Mouse (Mus musculus) NIH3T3 (cell line): Measurements from ENCODE around the gene Gm49661.

Source experiments
- DNase-seq: peaks from one replicate; pipeline ENCODE4 v3.0.0-alpha.2; 2012; ENCODE audit warnings: low read depth

Gm49661 gene

DNA sequence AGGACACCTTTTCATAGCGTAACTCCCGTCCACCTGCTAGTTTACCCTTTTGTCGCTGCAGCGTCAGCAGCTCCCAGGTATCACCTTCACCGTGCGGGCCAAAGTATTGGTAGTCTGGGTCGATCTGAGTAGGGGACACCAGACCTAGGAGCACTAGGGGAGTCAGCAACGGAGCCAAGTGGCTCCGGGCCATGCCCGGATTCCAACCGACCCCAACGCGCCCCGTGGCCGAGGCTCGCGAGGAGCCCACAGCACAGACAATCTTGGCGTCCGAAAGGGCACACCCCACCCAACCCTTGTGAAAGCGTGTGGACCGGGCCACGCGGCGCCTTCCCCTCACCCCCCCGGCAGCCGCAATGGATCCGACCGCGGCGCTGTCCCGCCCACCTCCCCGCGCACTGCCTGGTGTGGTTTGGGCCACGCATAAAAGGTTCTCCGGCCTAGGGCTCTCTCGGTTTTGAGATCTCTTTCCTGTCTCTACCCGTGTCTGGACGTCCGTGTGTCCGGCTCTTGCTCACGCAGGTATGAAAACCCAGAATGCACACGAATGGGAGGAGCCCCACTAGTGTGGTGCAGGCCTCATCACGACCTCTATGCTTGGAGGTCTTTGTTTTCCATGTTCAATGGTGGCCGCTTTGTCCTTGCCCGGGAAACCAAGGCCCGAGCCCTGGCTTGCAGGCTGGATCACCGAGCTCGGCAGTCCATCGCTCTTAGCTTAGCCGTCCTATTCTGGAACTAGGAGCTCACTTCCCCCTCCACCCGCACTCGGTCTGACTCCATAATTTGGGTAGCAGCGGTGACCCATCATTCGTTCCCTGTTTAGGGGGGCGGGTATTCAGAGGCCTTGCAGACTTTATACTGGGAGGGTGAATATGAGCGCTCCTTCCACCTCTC lies at the start of gene Gm49661, which contains the start of the genes Prdx2 and Rnaseh2a:
Gene Gm49661, minus strand, starts transcription at position 193 of the 894 bp plus-strand sequence.
Gene Prdx2, plus strand, starts transcription at position 347 of the 894 bp plus-strand sequence.
Gene Rnaseh2a, minus strand, starts transcription at position 527 of the 894 bp plus-strand sequence.
- DNase-seq: peak; percentile 87

DNA sequence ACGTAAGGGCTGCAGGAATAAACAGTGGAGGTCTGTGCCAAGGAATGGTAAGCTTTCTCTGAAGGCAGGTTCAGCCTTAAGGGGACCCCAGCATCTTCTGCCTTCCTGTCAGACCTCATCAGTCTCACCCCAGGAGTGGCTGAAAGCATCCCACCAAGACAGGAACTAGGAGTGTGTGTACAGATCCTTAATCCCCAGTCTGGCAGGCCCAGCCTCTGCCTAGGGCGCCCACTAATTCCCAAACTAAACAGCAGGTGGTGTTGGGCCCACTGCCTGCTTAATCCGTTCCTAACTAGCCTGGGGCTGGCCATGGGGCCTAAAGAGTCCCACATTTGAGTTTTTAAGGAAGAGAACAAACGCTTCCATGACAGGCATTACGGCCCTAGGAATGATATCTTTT lies 48.0 kb upstream of the Gm49661 start:
- DNase-seq: peak; percentile 24

DNA sequence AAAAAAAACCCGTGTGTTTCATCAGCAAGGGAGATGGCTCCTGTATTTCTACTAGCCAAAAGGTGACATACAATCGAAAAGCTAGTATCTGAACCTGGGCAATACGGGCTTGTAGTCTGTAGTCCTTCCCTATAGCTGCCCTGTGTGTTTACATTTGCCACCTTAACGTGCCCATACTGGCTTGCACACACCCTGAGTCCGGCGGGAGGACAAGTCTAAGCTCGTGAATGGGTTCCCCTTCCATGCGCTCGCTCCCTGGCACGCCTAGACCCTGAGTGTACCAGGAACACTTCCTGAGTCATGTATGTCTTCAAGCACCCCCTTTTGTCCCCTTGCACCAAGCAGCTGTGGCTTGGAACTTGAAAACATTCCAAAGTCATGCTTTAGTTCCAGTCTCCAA lies 47.5 kb upstream of the Gm49661 start:
- no peak for DNase-seq

DNA sequence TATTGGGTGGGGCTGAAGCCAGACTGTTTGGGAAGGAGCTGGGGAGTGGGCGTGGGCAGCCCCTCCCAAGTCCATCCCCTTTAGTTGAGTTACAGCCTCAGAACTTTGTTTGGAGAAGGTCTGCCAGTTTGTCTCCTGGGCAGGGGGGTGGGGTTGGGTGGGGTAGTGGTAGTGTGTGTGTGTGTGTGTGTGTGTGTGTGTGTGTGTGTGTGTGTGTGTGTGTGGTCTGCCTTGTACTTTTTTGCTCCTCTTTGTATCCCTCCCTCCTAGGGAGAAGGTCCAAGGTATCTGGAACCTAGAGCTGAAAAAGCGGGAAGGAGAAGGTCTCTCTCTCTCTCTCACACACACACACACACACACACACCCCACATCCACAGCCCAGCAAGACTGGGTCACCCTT lies 45.2 kb upstream of the Gm49661 start, which contains the start of gene Best2:
Gene Best2, minus strand, starts transcription at position 101 of the 400 bp plus-strand sequence.
- DNase-seq: no peak

DNA sequence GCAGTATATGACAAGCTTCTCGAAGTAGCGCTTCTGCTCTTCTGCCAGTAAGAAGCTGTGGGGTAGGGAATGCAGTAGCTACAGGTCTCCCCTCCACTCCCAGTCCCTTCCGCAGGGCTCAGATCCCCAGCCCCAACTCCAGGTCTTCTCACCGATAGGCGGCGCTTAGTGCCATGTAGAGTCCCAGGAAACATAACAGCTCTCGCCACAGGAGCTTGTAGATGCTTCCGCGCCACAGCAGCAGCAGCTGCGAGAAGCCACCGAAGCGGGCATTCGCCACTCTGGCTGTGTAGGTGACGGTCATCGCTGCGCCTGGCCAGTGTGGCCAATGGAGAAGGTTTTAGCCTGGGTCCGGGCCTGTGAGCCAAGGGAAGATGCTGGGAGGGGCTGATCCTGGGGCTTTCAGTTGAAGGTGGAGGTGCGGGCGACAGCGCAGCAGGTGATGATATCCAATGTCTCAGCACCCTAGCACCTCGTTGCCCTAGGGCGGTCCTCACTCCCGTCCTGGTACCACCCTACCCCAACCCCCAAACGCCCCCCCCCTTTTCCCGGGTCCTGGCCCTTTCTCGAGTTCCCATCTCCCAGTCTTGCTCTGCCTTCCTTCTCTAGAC lies 44.1 kb upstream of the Gm49661 start:
- DNase-seq: peak; percentile 41

DNA sequence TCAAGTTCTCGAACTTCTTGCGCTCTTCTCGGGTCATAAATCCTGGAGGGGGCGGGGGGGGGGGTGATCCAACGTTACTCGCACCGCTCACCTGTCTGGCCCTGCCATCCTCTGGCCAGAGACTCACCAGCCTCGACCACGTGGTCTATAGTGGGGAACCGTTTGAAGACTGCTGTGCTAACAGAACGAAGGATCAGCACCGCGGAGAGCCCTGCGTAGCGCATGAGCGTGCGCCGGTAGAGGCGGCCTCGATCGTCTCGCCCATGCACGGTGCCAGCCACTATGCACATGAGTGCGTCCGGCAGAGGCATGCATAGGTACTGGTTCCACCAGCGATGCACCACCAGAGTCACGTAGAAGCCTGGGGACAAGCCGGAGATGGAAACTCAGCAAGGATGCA lies 42.0 kb upstream of the Gm49661 start:
- no peak for DNase-seq

DNA sequence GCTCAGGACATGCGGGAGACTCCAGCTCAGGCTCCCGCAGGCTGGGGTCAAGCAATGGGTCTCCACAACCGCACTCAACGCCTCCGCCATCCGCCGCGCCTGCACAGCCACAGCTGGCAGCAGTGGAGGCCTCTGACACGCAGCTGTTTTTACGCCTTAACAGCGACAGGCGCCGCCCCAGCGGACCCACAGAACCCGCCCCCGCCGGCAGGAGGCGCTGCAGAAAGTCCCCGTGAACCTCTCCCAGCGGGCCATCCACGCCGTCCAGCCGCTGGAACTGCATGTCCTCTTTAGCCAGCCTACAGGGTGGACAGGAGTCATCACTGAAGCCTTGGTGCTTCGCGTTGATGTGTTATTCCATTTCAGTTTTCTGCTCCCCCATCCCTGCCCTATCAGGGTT lies 38.5 kb upstream of the Gm49661 start:
- no peak for DNase-seq

DNA sequence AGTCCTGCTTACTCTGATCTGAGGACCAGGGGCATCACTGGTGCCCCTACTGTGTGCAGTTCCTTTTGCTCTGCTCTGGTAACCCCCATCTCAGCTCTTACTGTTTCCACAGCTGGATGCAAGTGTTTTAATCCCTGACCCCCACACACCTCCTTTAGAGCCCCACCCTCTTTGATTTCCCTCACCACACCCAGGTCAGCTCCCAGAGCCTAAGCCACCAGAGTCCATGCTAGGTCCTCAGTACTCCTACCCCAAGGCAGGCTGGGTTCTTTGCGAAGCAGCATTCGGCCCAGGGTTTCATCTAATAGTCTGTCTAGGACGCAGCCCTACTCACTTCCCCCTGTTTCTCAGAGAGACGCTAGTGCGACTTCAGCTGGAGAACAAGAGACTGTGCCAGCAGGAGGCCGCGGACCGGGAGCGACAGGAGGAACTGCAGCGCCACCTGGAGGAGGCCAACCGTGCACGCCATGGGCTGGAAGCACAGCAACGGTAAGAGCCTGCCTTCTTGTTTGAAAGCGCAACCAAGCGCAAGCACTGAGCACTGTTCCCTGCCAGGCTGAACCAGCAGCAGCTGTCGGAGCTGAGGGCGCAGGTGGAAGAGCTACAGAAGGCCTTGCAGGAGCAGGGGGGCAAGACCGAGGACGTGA lies 28.5 kb upstream of the Gm49661 start:
- DNase-seq: peak; percentile 91

DNA sequence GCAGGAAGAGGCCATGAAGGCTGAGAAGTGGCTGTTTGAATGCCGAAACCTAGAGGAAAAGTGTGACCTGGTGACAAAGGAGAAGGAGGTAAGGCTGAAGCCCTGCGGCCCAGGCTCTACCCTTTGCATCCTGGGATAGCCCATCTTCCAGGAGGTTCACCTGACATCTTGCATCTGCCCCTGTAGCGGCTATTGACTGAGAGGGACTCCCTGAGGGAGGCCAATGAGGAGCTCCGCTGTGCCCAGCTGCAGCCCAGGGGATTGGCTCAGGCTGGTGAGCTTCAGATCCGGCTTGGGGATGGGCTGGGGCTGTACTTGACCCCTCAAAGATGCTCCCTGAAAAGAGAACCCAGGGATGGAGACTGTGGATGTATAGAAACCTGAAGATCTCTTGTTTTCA lies 27.7 kb upstream of the Gm49661 start:
- DNase-seq: no peak

DNA sequence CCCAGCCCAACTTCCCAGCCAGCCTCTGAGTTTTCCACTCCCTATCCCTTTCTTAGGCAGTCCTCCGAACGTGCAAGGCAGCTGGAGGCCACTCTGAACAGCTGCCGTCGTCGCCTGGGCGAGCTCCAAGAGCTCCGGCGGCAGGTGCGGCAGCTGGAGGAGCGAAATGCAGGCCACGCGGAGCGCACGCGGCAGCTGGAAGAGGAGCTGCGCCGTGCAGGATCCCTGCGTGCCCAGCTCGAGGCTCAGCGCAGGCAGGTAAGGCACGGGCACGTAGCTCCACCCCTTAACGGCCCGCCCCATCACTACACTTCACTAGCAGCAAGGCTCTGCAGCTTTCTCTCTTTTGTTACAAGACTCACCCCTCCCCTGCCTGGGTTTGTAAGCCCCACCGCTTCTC lies 26.4 kb upstream of the Gm49661 start:
- DNase-seq: no peak

DNA sequence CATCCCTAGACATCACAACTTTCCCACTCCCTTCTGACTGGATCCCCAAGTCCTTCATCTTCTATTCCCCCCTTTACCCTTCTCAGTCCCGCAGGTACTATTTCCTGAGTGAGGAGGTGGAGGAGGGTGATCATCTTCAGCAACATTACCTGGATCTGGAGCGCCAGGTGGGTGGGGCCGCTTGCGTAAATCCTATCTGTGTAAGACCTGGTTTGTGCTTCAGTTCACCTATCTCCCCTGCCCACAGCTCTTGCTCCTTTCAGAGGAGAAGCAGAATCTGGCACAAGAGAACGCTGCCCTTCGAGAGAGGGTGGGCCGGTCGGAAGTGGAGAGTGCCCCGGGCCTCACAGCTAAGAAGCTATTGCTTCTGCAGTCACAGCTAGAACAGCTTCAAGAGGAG lies 25.1 kb upstream of the Gm49661 start:
- no peak for DNase-seq

DNA sequence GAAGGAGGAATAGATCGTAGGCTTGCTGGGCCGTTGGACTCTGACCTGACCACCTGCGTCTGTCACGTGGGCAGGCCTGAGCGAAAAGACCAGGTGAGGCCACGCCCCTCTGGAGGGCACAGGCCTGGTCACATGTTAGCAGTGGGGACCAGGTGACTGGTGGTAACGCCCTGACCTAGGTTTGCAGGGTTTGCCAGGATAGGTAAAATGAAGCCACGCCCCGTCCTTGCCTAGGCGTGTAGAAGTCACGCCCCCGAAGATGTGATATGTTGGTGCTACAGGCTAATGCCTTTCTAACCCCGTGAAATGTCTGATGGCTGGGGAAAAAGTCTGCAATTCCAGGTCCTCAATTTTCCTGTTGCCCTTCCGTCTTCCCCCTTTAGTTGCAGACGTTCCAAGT lies 21.6 kb upstream of the Gm49661 start:
- no peak for DNase-seq

DNA sequence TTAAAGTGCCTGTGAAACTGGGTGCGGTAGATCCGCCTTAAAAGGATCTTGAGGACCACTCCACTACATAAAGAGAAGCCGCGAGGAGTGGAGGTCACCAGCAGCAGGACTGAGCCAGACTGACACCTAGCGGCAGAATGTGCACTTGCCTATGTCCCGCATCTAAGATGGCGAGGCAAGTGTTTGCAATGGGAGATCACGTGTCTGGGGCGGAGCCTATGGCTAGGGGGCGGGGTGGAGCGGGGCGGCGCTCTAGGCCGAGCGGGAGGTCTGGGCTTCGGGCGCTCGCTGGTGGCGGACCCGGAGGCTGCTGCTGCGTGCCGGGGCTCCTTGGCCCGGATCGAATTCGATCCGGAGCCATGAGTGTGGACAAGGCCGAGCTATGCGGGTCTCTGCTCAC lies 21.1 kb upstream of the Gm49661 start, which contains the start of gene Hook2:
Gene Hook2, plus strand, starts transcription at position 255 of the 400 bp plus-strand sequence.
- DNase-seq: peak; percentile 99

DNA sequence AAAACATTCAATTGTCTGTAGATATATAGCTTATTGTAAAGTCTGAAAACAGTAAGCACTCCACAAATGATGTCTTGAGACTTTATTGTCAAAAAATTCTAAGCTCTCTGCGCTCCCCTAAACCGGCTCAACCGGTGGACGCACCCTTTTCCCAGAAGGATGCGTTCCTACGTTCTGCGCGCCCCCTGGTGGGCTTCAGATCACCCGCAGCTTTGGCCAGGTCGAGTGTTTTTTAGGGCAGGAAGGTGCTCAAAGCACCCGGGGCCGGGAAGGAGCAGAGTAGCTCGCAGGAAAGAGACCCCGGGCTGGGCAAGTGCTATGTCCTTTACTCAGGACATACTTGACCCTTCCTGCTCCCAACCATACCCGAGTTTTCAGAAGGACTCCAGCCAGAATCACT lies 20.6 kb upstream of the Gm49661 start:
- DNase-seq: peak; percentile 98

DNA sequence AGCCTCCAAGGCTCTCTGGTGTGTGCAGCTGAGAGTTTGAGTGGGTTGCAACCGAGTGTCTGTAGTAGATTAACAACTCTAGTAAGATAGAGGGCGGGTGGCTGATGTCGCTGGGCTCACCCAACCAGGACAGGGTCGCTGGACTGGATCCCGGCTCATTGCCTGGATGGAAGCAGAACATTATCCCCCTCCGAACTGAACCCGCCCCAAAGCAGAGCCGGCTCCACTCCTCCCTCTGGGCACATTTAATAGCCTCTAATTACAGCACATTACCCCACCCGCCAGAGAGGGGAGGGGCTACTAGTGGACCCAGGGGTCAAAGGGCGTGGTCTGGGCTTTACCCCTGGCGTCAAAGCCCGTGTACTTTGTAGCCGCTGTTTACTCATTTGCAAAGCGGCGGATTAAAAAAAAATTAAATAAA lies 20.1 kb upstream of the Gm49661 start:
- peak; percentile 67 for DNase-seq

DNA sequence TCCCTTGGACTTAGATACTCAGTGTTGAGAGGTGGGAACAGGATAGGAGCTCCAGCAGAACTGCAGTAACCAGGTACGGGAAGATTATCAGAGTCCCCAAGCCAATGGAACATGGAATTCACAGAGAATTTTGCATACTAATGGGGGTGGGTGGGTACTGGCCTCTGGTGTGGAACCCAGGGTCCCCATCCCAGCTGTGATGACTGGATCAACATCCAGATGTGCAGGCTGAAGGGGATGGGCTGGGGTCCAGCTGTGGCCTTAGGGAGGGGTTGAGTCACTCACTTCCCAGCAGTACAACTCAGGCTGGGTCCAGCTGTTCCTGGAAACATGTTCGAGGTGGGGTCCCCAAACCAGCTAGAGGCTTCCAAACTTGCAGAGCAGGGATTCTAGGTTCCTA lies 18.7 kb upstream of the Gm49661 start:
- peak; percentile 53 for DNase-seq

DNA sequence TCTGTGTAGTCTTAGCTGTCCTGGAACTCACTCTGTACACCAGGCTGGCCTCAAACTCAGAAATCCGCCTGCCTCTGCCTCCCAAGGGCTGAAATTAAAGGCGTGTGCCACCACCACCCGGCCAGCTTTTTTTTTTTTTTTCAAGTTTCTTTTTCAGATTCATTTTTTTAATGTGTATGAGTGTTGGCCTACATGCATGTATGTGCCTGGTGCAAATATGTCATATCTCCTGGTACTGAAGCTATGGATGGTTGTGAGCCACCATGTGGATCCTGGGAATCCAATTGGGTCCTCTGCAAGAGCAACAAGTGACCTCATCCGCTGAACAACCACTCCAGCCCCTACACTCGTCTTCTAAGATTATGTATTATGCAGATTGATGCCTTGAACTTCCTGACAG lies 18.2 kb upstream of the Gm49661 start:
- DNase-seq: no peak

DNA sequence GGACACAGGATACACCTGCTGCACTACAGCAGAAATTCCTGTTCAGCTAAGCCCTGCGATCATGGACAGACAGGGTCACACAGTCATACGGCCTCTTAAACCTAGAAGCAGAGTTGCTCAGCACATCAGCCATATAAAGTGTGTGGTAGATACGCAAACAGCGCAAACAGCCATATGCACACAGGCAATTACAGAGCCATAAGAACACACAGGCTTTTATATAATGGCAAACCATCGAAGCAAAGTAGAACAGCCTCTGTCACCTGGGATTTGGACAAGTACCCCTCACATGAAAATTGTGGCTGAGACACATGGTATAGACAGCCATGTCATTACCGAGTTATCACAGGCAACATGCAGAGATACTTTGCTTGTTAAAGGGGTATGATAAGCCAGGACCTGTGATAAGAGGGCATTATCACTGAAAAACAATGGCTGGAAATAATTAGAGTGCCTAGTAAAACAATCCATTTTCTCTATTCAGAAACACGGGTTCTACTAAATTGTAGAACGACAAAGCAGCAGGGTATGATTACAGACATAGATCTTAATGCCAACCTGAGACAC lies 17.2 kb upstream of the Gm49661 start:
- no peak for DNase-seq

DNA sequence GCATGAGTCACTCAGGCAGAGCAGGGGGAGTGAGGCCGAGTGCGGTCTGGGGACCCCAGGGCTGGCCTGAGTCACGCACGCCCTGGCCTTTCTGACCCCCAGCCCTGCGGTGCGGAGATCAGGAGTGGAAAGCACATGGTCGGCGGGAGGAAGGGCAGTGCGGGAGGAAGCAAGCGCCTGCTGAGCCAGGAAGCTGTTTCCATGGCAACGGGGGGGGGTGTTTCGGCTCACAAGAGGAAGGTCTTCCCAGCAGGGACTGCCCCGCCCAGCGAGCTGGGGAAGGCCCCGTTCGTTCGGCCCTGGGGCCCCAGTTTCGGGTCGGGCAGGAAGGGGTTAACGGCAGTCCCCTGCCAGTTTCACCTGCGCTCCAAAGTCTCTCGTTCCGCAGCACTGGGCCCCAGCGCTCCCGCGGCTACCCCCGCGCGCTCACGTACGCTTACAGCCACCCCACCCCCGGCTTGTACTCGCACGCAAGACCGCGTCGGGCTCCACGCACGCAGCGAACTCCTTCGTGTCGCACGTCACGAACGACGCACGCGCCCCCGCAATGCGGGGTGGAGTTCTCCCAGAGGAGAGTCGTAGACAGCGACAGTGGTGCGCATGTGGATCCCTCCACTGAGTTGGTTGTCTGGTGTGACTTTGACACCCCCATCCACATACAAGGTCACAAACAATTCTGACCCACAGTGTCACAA lies 16.6 kb upstream of the Gm49661 start:
- peak; percentile 89 for DNase-seq

DNA sequence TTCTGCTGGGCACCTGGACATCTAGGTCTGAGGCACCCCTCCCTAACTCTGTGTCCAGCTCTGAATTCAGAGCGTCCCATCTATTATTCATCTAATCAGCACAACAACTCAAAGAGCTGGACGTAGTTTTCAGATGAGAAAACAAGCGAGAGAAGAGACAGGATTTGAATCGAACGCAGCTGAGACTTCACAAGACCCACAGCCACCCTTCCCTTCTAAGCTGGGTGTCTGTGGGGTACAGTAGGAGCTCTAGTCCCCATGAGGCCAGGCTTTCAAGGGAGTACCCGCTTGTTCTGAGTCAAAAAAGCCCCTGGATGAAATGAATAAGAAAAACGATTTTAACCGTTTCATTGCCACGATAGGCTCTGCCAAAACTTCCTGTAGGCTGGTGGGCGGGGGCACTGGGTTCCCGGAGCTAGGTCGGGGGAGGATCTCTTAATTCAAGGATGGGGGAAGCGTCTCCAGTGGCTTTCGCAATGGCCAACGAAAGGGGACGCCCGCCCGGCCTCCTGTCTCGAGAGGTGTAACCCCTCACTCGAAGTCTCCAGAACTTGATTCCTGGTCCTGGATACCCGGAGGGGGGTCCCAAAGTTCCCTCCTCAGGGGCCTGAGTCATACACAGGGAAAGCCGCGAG lies 15.9 kb upstream of the Gm49661 start:
- no peak for DNase-seq
